Mouse (Mus musculus): Measurements from ENCODE around the gene Dnm1. TPM values are rescaled to one million over a fixed set of nuclear protein-coding genes. Genes with fewer than 3 reads are reported as not detected.
A peak's percentile ranks its signal among the peaks of the same experiment; 100 is the strongest.

The Dnm1 gene
- polyA plus RNA-seq, 1 experiment from 2014 or later, result 5.6 TPM

GRCm38 (mm10) chr2:32343351-32343671 is 9.8 kb downstream of the Dnm1 start:
- ATAC-seq (replicated peaks; ENCODE audit: low FRiP score, low read depth) (no peak), DNase-seq (ENCODE audit: low spot score) (no peak)
- H3K9me3 ChIP-seq (replicated peaks; ENCODE audit: low read length), result no peaks in the 10 kb centered on the region
- no peak overlapping the region for H3K9ac ChIP-seq (ENCODE audit: low read depth, low read length)
- TF ChIP-seq CTCF (IDR thresholded peaks at IDR 0.05; ENCODE audit: low read depth), result no peak
- H3K4me3 ChIP-seq (replicated peaks; ENCODE audit: low read depth, low read length), result no peak overlapping the region
- WGBS, result 97% methylated on average over 2 of the region's 2 CpGs
- H3K36me3 ChIP-seq (ENCODE audit: insufficient read depth, low read length), result no peaks in the 10 kb centered on the region
- H3K27me3 ChIP-seq (ENCODE audit: insufficient read depth, low read length), result no peaks in the 10 kb centered on the region
- H3K27ac ChIP-seq, result no peak overlapping the region
- no peak overlapping the region for H3K4me2 ChIP-seq (ENCODE audit: low read length)
- no peaks in the 10 kb centered on the region for H3K4me1 ChIP-seq (replicated peaks; ENCODE audit: insufficient read depth, low read length)

- ATAC-seq (replicated peaks; ENCODE audit: low FRiP score, low read depth) (no peak; the same call in 1 of the 2 replicates), DNase-seq (ENCODE audit: low spot score) (no peak)
- Histone ChIP-seq H3K4me2 (ENCODE audit: low read length) (no peak overlapping the region), H3K9ac (ENCODE audit: low read depth, low read length) (no peak overlapping the region), H3K4me1 (replicated peaks; ENCODE audit: insufficient read depth, low read length) (no peaks in the 10 kb centered on the region), H3K9me3 (replicated peaks; ENCODE audit: low read length) (no peaks in the 10 kb centered on the region), H3K27me3 (ENCODE audit: insufficient read depth, low read length) (no peaks in the 10 kb centered on the region), H3K36me3 (ENCODE audit: insufficient read depth, low read length) (no peaks in the 10 kb centered on the region), H3K4me3 (replicated peaks; ENCODE audit: low read depth, low read length) (no peak overlapping the region), H3K27ac (no peak overlapping the region)
- WGBS, result 76% methylated on average over 6 of the region's 6 CpGs
- no peak for TF ChIP-seq CTCF (IDR thresholded peaks at IDR 0.05; ENCODE audit: low read depth)
These were observed 10.4 kb downstream of the Dnm1 start for GRCm38 (mm10) chr2:32342539-32343350.

GRCm38 (mm10) chr2:32342039-32342438 is 11.1 kb downstream of the Dnm1 start:
- Histone ChIP-seq H3K4me3 (replicated peaks; ENCODE audit: low read depth, low read length) (no peak overlapping the region), H3K9ac (ENCODE audit: low read depth, low read length) (no peak overlapping the region), H3K4me1 (replicated peaks; ENCODE audit: insufficient read depth, low read length) (no peaks in the 10 kb centered on the region), H3K9me3 (replicated peaks; ENCODE audit: low read length) (no peaks in the 10 kb centered on the region), H3K36me3 (ENCODE audit: insufficient read depth, low read length) (no peaks in the 10 kb centered on the region), H3K27ac (no peak overlapping the region), H3K27me3 (ENCODE audit: insufficient read depth, low read length) (no peaks in the 10 kb centered on the region), H3K4me2 (ENCODE audit: low read length) (no peak overlapping the region)
- 87% methylated on average over 4 of the region's 4 CpGs for WGBS
- no peak for DNase-seq (ENCODE audit: low spot score)
- TF ChIP-seq CTCF (IDR thresholded peaks at IDR 0.05; ENCODE audit: low read depth), result no peak
- no peak for ATAC-seq (replicated peaks; ENCODE audit: low FRiP score, low read depth)

- Histone ChIP-seq H3K27ac (no peak overlapping the region), H3K4me2 (ENCODE audit: low read length) (no peak overlapping the region), H3K4me1 (replicated peaks; ENCODE audit: insufficient read depth, low read length) (no peaks in the 10 kb centered on the region), H3K9me3 (replicated peaks; ENCODE audit: low read length) (no peaks in the 10 kb centered on the region), H3K27me3 (ENCODE audit: insufficient read depth, low read length) (no peaks in the 10 kb centered on the region), H3K4me3 (replicated peaks; ENCODE audit: low read depth, low read length) (no peak overlapping the region), H3K36me3 (ENCODE audit: insufficient read depth, low read length) (no peaks in the 10 kb centered on the region), H3K9ac (ENCODE audit: low read depth, low read length) (no peak overlapping the region)
- ATAC-seq (replicated peaks; ENCODE audit: low FRiP score, low read depth) (no peak), DNase-seq (ENCODE audit: low spot score) (no peak)
- 90% methylated on average over 4 of the region's 4 CpGs for WGBS
- no peak for TF ChIP-seq CTCF (IDR thresholded peaks at IDR 0.05; ENCODE audit: low read depth)
These were observed 11.6 kb downstream of the Dnm1 start for GRCm38 (mm10) chr2:32341634-32341939.

GRCm38 (mm10) chr2:32340836-32341633 is 12.1 kb downstream of the Dnm1 start:
- H3K36me3 ChIP-seq (ENCODE audit: insufficient read depth, low read length), result no peaks in the 10 kb centered on the region
- no peak for ATAC-seq (replicated peaks; ENCODE audit: low FRiP score, low read depth)
- no peaks in the 10 kb centered on the region for H3K4me1 ChIP-seq (replicated peaks; ENCODE audit: insufficient read depth, low read length)
- 80% methylated on average over 13 of the region's 13 CpGs for WGBS
- H3K27me3 ChIP-seq (ENCODE audit: insufficient read depth, low read length), result no peaks in the 10 kb centered on the region
- H3K27ac ChIP-seq, result no peak overlapping the region
- H3K9ac ChIP-seq (ENCODE audit: low read depth, low read length), result no peak overlapping the region
- no peak for TF ChIP-seq CTCF (IDR thresholded peaks at IDR 0.05; ENCODE audit: low read depth)
- H3K4me3 ChIP-seq (replicated peaks; ENCODE audit: low read depth, low read length), result no peak overlapping the region
- H3K9me3 ChIP-seq (replicated peaks; ENCODE audit: low read length), result no peaks in the 10 kb centered on the region
- H3K4me2 ChIP-seq (ENCODE audit: low read length), result no peak overlapping the region
- DNase-seq (ENCODE audit: low spot score), result no peak

GRCm38 (mm10) chr2:32339912-32340642 is 13.1 kb downstream of the Dnm1 start:
- Histone ChIP-seq H3K4me3 (replicated peaks; ENCODE audit: low read depth, low read length) (no peak overlapping the region), H3K4me2 (ENCODE audit: low read length) (no peak overlapping the region), H3K9ac (ENCODE audit: low read depth, low read length) (no peak overlapping the region), H3K4me1 (replicated peaks; ENCODE audit: insufficient read depth, low read length) (no peaks in the 10 kb centered on the region), H3K27me3 (ENCODE audit: insufficient read depth, low read length) (no peaks in the 10 kb centered on the region), H3K36me3 (ENCODE audit: insufficient read depth, low read length) (no peaks in the 10 kb centered on the region), H3K27ac (no peak overlapping the region), H3K9me3 (replicated peaks; ENCODE audit: low read length) (no peaks in the 10 kb centered on the region)
- 40% methylated on average over 26 of the region's 26 CpGs for WGBS
- peak; percentile 42; the same call in 1 of the 2 replicates for ATAC-seq (replicated peaks; ENCODE audit: low FRiP score, low read depth)
- TF ChIP-seq CTCF (IDR thresholded peaks at IDR 0.05; ENCODE audit: low read depth), result no peak
- no peak for DNase-seq (ENCODE audit: low spot score)

Measured in kidney, postnatal 0 days (tissue).